Mouse (Mus musculus) intestine, embryonic 15.5 days (tissue): Measurements from ENCODE around the gene Nr1i3. TPM values are rescaled to one million over a fixed set of nuclear protein-coding genes. Genes with fewer than 3 reads are reported as not detected.

Experiments used
- ATAC-seq: fragments of 200-750 bp; cut with Nextera tagmentation; 2 replicates; pipeline ENCODE4 v1.8.0; 2017; ENCODE audit warnings: moderate TSS enrichment, moderate library complexity
- H3K27ac ChIP-seq: fragments of 300-500 bp; sonication (generic); 2 replicates; pipeline ENCODE4 v1.5.1; 2015; ENCODE audit warnings: mild to moderate bottlenecking, inconsistent platforms
- H3K27me3 ChIP-seq: fragments of 300-500 bp; sonication (generic); replicated peaks from 2 replicates; pipeline ENCODE4 v1.6.1; 2015; ENCODE audit warnings: inconsistent platforms
- H3K36me3 ChIP-seq: fragments of 300-500 bp; sonication (generic); 2 replicates; pipeline ENCODE4 v1.6.1; 2015; ENCODE audit warnings: inconsistent platforms
- H3K4me1 ChIP-seq: fragments of 300-500 bp; sonication (generic); replicated peaks from 2 replicates; pipeline ENCODE4 v1.6.1; 2015; ENCODE audit warnings: inconsistent platforms
- H3K4me2 ChIP-seq: fragments of 300-500 bp; sonication (generic); replicated peaks from 2 replicates; pipeline ENCODE4 v1.6.1; 2015; ENCODE audit warnings: mild to moderate bottlenecking, inconsistent platforms
- H3K4me3 ChIP-seq: fragments of 300-500 bp; sonication (generic); replicated peaks from 2 replicates; pipeline ENCODE4 v1.5.1; 2015; ENCODE audit warnings: inconsistent platforms
- H3K9ac ChIP-seq: fragments of 300-500 bp; sonication (generic); 2 replicates; pipeline ENCODE4 v1.6.1; 2015; ENCODE audit warnings: inconsistent platforms
- H3K9me3 ChIP-seq: fragments of 300-500 bp; sonication (generic); 2 replicates; pipeline ENCODE4 v1.6.1; 2016; ENCODE audit warnings: inconsistent platforms
- WGBS: fragments of 180-500 bp; shearing (Covaris S2); methylation state at CpG from one replicate; pipeline ENCODE4 v1.1.7; 2015; 5-methylcytosine and 5-hydroxymethylcytosine counted together
- polyA plus RNA-seq: library from polyadenylated mRNA; unstranded; fragments of >200 nt; fragmentation: Nextera tagmentation; extraction: Ambion mirVana; gene quantifications from 2 replicates; pipeline ENCODE4 v1.2.1, GENCODE M21; 2015

Nr1i3 gene
- polyA plus RNA-seq, 1 experiment from 2014 or later = 9.2 TPM

DNA sequence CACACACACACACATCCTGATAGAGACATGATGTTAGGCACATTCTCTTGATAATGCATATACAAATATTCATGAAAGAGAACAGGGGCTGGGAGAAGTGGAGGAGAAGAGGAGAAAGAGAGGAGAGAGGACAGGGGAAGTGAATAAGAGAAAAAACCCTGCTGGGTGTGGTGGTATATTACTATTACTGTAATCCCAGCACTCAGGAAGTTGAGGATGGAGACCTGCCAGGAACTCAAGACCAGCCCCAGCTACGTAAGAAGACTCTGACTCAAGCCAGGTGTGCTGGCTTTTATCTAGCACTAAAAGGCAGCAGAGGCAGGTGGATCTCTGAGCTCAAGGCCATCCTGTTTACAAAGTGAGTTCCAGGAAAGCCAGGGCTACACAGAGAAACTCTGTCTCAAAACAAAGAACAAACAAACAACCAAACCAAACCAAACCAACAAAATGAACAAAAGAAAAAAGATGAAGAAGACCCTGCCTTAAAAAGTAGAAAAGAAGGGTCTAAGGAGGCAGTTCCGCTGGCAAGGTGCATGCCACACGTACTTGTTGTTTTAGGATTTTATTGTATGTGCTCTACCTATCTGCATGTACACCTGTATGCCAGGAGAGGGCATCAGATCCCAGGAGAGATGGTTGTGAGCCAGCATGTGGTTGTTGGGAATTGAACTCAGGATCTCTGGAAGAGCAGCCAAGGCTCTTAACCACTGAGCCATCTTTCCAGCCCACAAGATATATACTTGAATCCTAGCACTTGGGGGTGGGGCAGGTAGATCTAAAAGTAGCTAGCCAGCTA is 50.1 kb downstream of the Nr1i3 start:
- Histone ChIP-seq H3K27me3 (no peaks in the 10 kb centered on the region), H3K36me3 (peaks cover 5% of the 10 kb centered on the region; the same call in 1 of the 2 replicates), H3K4me3 (no peak overlapping the region), H3K27ac (peak overlapping the region; percentile 88), H3K9me3 (no peaks in the 10 kb centered on the region), H3K4me1 (peaks cover 11% of the 10 kb centered on the region), H3K4me2 (peak overlapping the region; percentile 11; the same call in 1 of the 2 replicates), H3K9ac (no peak overlapping the region)
- ATAC-seq = peak; percentile 20
- 72% methylated on average over 3 of the region's 3 CpGs for WGBS

DNA sequence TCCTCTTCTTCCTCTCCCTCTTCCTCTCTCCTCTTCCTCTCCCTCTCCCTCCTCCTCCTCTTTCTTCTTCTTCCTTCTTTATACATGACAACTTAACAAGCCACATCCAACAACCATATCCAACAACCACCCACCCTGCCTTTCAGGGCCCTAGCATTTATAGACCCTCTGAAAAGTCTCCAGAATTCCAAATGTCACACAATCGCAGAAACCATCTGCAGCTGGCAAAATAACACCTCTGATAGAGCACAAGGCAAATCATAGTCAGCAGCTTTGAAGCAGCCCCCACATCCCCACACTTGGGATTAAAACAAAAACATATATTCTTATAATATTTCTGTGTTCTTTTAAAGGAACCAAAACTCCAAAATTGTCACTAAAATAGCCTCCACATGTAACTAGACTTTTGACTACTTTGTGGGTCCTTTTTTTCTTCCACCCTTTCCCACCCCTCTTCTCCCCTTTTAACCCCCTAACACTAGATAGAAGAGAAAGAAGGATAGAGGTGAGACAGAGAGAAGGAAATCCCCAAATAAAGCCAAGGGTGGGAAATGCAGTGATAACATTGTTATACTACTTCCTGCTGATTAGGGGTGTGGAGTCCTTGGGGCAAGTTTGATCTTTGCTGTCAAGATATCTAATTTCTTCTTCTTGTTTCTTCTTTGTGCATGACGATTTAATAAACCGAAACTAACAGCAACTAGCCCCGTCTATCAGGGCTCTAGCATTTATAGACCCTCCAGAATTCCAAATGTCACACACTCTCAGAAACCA is 52.4 kb downstream of the Nr1i3 start:
- H3K27me3 ChIP-seq = no peaks in the 10 kb centered on the region
- ATAC-seq = no peak
- 52% methylated on average over 4 of the region's 4 CpGs for WGBS
- peaks cover 11% of the 10 kb centered on the region for H3K4me1 ChIP-seq
- H3K9me3 ChIP-seq = no peaks in the 10 kb centered on the region
- no peak overlapping the region for H3K4me2 ChIP-seq
- H3K4me3 ChIP-seq = no peak overlapping the region
- H3K36me3 ChIP-seq = no peaks in the 10 kb centered on the region
- no peak overlapping the region for H3K9ac ChIP-seq
- H3K27ac ChIP-seq = no peak overlapping the region

DNA sequence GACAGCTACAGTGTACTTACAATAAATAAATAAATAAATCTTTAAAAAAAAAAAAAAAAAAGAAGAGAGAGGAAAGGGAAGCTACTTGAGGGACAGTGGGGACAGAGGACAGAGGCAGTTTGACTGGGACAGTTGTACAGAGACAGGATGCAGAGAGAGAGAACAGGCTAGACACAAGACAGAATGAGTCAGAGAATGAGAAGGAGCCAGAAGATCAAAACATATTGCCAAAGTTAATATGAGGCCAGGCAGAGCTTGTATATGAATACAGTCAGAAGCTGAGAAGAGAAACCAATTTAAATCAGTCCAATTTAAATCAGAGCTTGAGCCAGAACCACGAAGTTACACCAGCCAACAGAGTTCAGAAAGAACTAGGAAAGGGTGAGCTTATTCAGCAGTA is 54.6 kb downstream of the Nr1i3 start:
- no peak overlapping the region for H3K9ac ChIP-seq
- H3K27ac ChIP-seq = no peak overlapping the region
- WGBS = 67% methylated on average over 1 of the region's 1 CpGs
- no peak overlapping the region for H3K4me2 ChIP-seq
- H3K36me3 ChIP-seq = 0 out of 2 replicates have a peak, but pooled peaks cover 6% of the 10 kb centered on the region
- no peaks in the 10 kb centered on the region for H3K9me3 ChIP-seq
- no peaks in the 10 kb centered on the region for H3K27me3 ChIP-seq
- no peak overlapping the region for H3K4me3 ChIP-seq
- no peak for ATAC-seq
- H3K4me1 ChIP-seq = peaks cover 8% of the 10 kb centered on the region

DNA sequence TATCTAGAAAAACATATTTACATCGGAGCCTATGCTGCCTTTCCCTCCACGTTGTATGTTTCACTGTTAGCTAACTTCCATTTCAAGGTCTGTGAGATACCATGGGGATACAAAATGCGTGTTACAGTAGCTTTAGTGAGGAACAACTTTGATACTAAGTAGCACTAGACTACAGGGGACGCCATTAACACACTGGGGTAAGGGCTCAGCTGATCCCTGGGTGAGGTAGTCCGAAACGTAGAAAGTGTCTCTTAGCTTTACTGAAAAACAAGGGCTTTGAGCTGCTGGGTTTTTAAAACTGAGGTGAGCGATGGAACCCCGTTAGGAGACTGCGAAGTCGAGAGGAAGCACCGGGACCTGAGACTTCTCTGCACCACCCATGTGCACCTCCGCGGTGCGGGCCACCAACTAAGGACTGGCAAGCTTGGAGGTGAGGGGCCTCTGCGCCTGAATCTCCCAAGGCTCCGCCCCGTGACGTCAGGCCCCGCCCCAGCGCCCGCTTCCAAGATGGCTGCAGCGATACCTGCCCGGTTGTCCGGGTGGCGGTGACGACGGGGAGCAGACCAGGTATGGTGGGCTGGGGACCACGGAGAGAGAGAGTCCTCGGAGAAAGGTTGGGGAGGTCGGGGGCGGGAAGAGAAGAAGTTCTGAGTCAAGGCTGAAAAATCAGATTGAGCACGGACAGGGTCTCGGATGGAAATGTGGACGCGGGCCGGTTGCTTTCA is 56.2 kb downstream of the Nr1i3 start, which contains the start of gene B4galt3:
Gene B4galt3, plus strand, starts transcription at position 481 of the 725 bp plus-strand sequence.
- Histone ChIP-seq H3K4me1 (peaks cover 4% of the 10 kb centered on the region), H3K9me3 (no peaks in the 10 kb centered on the region), H3K27me3 (no peaks in the 10 kb centered on the region), H3K9ac (peak within 1 kb of the TSS; percentile 73), H3K4me2 (peak within 1 kb of the TSS; percentile 93), H3K36me3 (peaks cover 19% of the 10 kb centered on the region), H3K27ac (peak within 1 kb of the TSS; percentile 68), H3K4me3 (peak within 1 kb of the TSS; percentile 84)
- peak; percentile 98 for ATAC-seq
- WGBS = 4% methylated on average over 36 of the region's 36 CpGs

Other genes starting within 250 kb of the Nr1i3 start
- 1.7 and 2.1 TPM in 2 replicates for gene Fcgr2b, start 237.4 kb upstream of the Nr1i3 start, polyA plus RNA-seq
- gene Fcgr4, start 195.1 kb upstream of the Nr1i3 start, polyA plus RNA-seq = 1.7 and 1.8 TPM in 2 replicates
- 14.0 and 14.7 TPM in 2 replicates for gene Fcgr3, start 149.0 kb upstream of the Nr1i3 start, polyA plus RNA-seq
- gene Cfap126, start 100.1 kb upstream of the Nr1i3 start, polyA plus RNA-seq = 1.7 and 1.8 TPM in 2 replicates
- gene Sdhc, start 63.4 kb upstream of the Nr1i3 start, polyA plus RNA-seq = 360 and 387 TPM in 2 replicates
- 1.1 and 1.3 TPM in 2 replicates for gene Mpz, start 63.3 kb upstream of the Nr1i3 start, polyA plus RNA-seq
- gene Pcp4l1, start 17.7 kb upstream of the Nr1i3 start, polyA plus RNA-seq = 16.4 and 18.5 TPM in 2 replicates
- 31.4 and 32.0 TPM in 2 replicates for gene Tomm40l, start 8.5 kb downstream of the Nr1i3 start, polyA plus RNA-seq
- 84.7 and 123 TPM in 2 replicates for gene Apoa2, start 11.1 kb downstream of the Nr1i3 start, polyA plus RNA-seq
- 51.5 and 54.5 TPM in 2 replicates for gene Fcer1g, start 20.4 kb downstream of the Nr1i3 start, polyA plus RNA-seq
- gene Adamts4, start 36.5 kb downstream of the Nr1i3 start, polyA plus RNA-seq = 6.3 and 6.8 TPM in 2 replicates
- gene Ndufs2, start 37.4 kb downstream of the Nr1i3 start, polyA plus RNA-seq = 304 and 326 TPM in 2 replicates
- gene B4galt3, start 56.4 kb downstream of the Nr1i3 start, polyA plus RNA-seq = 54.2 and 54.5 TPM in 2 replicates
- 38.7 and 40.9 TPM in 2 replicates for gene Ppox, start 67.2 kb downstream of the Nr1i3 start, polyA plus RNA-seq
- 56.0 and 57.2 TPM in 2 replicates for gene Usp21, start 74.0 kb downstream of the Nr1i3 start, polyA plus RNA-seq
- gene Ufc1, start 81.1 kb downstream of the Nr1i3 start, polyA plus RNA-seq = 103 and 108 TPM in 2 replicates
- gene Dedd, start 115.2 kb downstream of the Nr1i3 start, polyA plus RNA-seq = 40.6 and 44.5 TPM in 2 replicates
- gene Nit1, start 131.7 kb downstream of the Nr1i3 start, polyA plus RNA-seq = 43.3 and 47.6 TPM in 2 replicates
- 96.9 and 104 TPM in 2 replicates for gene Pfdn2, start 131.7 kb downstream of the Nr1i3 start, polyA plus RNA-seq
- 0.94 and 1.0 TPM in 2 replicates for gene Klhdc9, start 146.8 kb downstream of the Nr1i3 start, polyA plus RNA-seq
- gene Nectin4, start 156.1 kb downstream of the Nr1i3 start, polyA plus RNA-seq = 3.7 and 3.8 TPM in 2 replicates
- gene Arhgap30, start 175.0 kb downstream of the Nr1i3 start, polyA plus RNA-seq = 2.2 and 2.4 TPM in 2 replicates
- 62.1 and 62.5 TPM in 2 replicates for gene Usf1, start 197.3 kb downstream of the Nr1i3 start, polyA plus RNA-seq
- 3.3 and 3.8 TPM in 2 replicates for gene Tstd1, start 204.9 kb downstream of the Nr1i3 start, polyA plus RNA-seq
- 88.1 and 100 TPM in 2 replicates for gene F11r, start 223.6 kb downstream of the Nr1i3 start, polyA plus RNA-seq